Mouse (Mus musculus): Measurements from ENCODE around the gene Pex19.

Pex19 gene

GRCm38 (mm10) chr1:172126376-172127347 lies at the start of gene Pex19:
TSS of gene Pex19 (plus strand) at chr1:172126755.
- DNase-seq (ENCODE audit: low read depth, low spot score): peak; percentile 98

- no peak for DNase-seq (ENCODE audit: low read depth, low spot score)
These were observed 48.6 kb upstream of the Pex19 start for GRCm38 (mm10) chr1:172077981-172078380.

- peak; percentile 97 for DNase-seq (ENCODE audit: low read depth, low spot score)
These were observed 44.3 kb upstream of the Pex19 start, which contains the start of the genes Copa and Ncstn for GRCm38 (mm10) chr1:172082101-172082898. TSS of gene Copa (plus strand) at chr1:172082529. TSS of gene Ncstn (minus strand) at chr1:172082795.

GRCm38 (mm10) chr1:172082899-172083445 lies 43.6 kb upstream of the Pex19 start:
- DNase-seq (ENCODE audit: low read depth, low spot score): no peak

GRCm38 (mm10) chr1:172093522-172093921 lies 33.0 kb upstream of the Pex19 start:
- DNase-seq (ENCODE audit: low read depth, low spot score): no peak

GRCm38 (mm10) chr1:172094295-172094694 lies 32.3 kb upstream of the Pex19 start:
- no peak for DNase-seq (ENCODE audit: low read depth, low spot score)

- DNase-seq (ENCODE audit: low read depth, low spot score): no peak
These were observed 31.4 kb upstream of the Pex19 start for GRCm38 (mm10) chr1:172095202-172095601.

GRCm38 (mm10) chr1:172099325-172100033 lies 27.1 kb upstream of the Pex19 start:
- no peak for DNase-seq (ENCODE audit: low read depth, low spot score)

- DNase-seq (ENCODE audit: low read depth, low spot score): no peak
These were observed 22.9 kb upstream of the Pex19 start for GRCm38 (mm10) chr1:172103619-172104018.

GRCm38 (mm10) chr1:172105101-172105500 lies 21.5 kb upstream of the Pex19 start:
- DNase-seq (ENCODE audit: low read depth, low spot score): no peak

GRCm38 (mm10) chr1:172107777-172108477 lies 18.6 kb upstream of the Pex19 start:
- DNase-seq (ENCODE audit: low read depth, low spot score): peak; percentile 52

- DNase-seq (ENCODE audit: low read depth, low spot score): no peak
These were observed 9.6 kb upstream of the Pex19 start for GRCm38 (mm10) chr1:172116948-172117347.

GRCm38 (mm10) chr1:172119100-172119499 lies 7.5 kb upstream of the Pex19 start:
- no peak for DNase-seq (ENCODE audit: low read depth, low spot score)

- peak; percentile 81 for DNase-seq (ENCODE audit: low read depth, low spot score)
These were observed 6.8 kb upstream of the Pex19 start for GRCm38 (mm10) chr1:172119720-172120119.

GRCm38 (mm10) chr1:172122671-172123070 lies 3.9 kb upstream of the Pex19 start:
- DNase-seq (ENCODE audit: low read depth, low spot score): no peak

GRCm38 (mm10) chr1:172124572-172124971 lies 2.0 kb upstream of the Pex19 start:
- no peak for DNase-seq (ENCODE audit: low read depth, low spot score)

- no peak for DNase-seq (ENCODE audit: low read depth, low spot score)
These were observed 932 bp downstream of the Pex19 start for GRCm38 (mm10) chr1:172127487-172127886.

GRCm38 (mm10) chr1:172128563-172128962 lies 2.0 kb downstream of the Pex19 start:
- DNase-seq (ENCODE audit: low read depth, low spot score): no peak

GRCm38 (mm10) chr1:172129108-172129507 lies 2.6 kb downstream of the Pex19 start:
- peak; percentile 54 for DNase-seq (ENCODE audit: low read depth, low spot score)

- no peak for DNase-seq (ENCODE audit: low read depth, low spot score)
These were observed 3.2 kb downstream of the Pex19 start for GRCm38 (mm10) chr1:172129780-172130179.

GRCm38 (mm10) chr1:172132319-172132718 lies 5.8 kb downstream of the Pex19 start:
- no peak for DNase-seq (ENCODE audit: low read depth, low spot score)

Measured in ZHBTc4 (cell line).